Mouse (Mus musculus): ENCODE results near the gene Zfp385c. TPM values are rescaled to one million over a fixed set of nuclear protein-coding genes. Genes with fewer than 3 reads are reported as not detected.

Zfp385c gene
- total and polyA plus RNA-seq, 3 experiments, result 0.12 to 0.15 TPM; not detected in 1

GRCm38 (mm10) chr11:100609355-100609996, 82.8 kb downstream of the Zfp385c start:
- DNase-seq (ENCODE audit: low read depth, low spot score), result no peak
- no peak overlapping the region for H3K9ac ChIP-seq (ENCODE audit: control insufficient read depth, low read depth, low read length, poor library complexity, severe bottlenecking)
- H3K9me3 ChIP-seq (replicated peaks; ENCODE audit: insufficient read depth, low read length), result no peaks in the 10 kb centered on the region
- no peaks in the 10 kb centered on the region for H3K27me3 ChIP-seq (ENCODE audit: control insufficient read depth in 1 of 2, insufficient read depth in 2 of 2, low read length in 2 of 2)
- H3K79me2 ChIP-seq (ENCODE audit: control insufficient read depth, insufficient read depth, low read length, poor library complexity), result peaks cover 80% of the 10 kb centered on the region
- no peak overlapping the region for H3K4me3 ChIP-seq (ENCODE audit: control insufficient read depth in 1 of 2, insufficient read depth in 1 of 2, low read depth in 2 of 2, low read length in 2 of 2)
- no peaks in the 10 kb centered on the region; a peak in 1 of 4 replicates for H3K4me1 ChIP-seq (ENCODE audit: control insufficient read depth in 1 of 2, insufficient read depth in 2 of 2, low read length in 2 of 2)
- TF ChIP-seq UBTF (IDR thresholded peaks at IDR 0.05; ENCODE audit: borderline replicate concordance, insufficient read depth, low read depth, low read length) (no peak), MAZ (IDR thresholded peaks at IDR 0.05; ENCODE audit: low read depth, low read length) (no peak), MYB (IDR thresholded peaks at IDR 0.05; ENCODE audit: low read depth, low read length) (no peak), USF1 (IDR thresholded peaks at IDR 0.05; ENCODE audit: low read depth, low read length) (no peak), MAX (IDR thresholded peaks at IDR 0.05; ENCODE audit: low read length) (no peak), CHD1 (IDR thresholded peaks at IDR 0.05; ENCODE audit: low read depth, low read length) (no peak), ZC3H11A (IDR thresholded peaks at IDR 0.05; ENCODE audit: low read depth, low read length) (no peak), RAD21 (IDR thresholded peaks at IDR 0.05; ENCODE audit: low read depth, low read length) (no peak), GABPA (IDR thresholded peaks at IDR 0.05; ENCODE audit: low read depth, low read length) (no peak), USF2 (IDR thresholded peaks at IDR 0.05; ENCODE audit: borderline replicate concordance in 1 of 2, insufficient read depth in 1 of 2, low read depth in 1 of 2, low read length in 2 of 2) (no peak), GATA1 (IDR thresholded peaks at IDR 0.05; ENCODE audit: low read depth, low read length) (no peak), ZNF384 (IDR thresholded peaks at IDR 0.05; ENCODE audit: low read depth, low read length) (no peak), EP300 (IDR thresholded peaks at IDR 0.05; ENCODE audit: low read depth in 1 of 2, low read length in 2 of 2) (no peak)
- H3K27ac ChIP-seq (ENCODE audit: control insufficient read depth, low read depth, low read length), result no peak overlapping the region
- peaks cover 4 to 31% of the 10 kb centered on the region in 2 experiments for H3K36me3 ChIP-seq (ENCODE audit: control insufficient read depth in 1 of 2, insufficient read depth in 2 of 2, low read length in 2 of 2)

- no peak for DNase-seq (ENCODE audit: low read depth, low spot score)
- H3K27ac ChIP-seq (ENCODE audit: control insufficient read depth, low read depth, low read length), result no peak overlapping the region
- no peaks in the 10 kb centered on the region; a peak in 1 of 4 replicates for H3K4me1 ChIP-seq (ENCODE audit: control insufficient read depth in 1 of 2, insufficient read depth in 2 of 2, low read length in 2 of 2)
- H3K9ac ChIP-seq (ENCODE audit: control insufficient read depth, low read depth, low read length, poor library complexity, severe bottlenecking), result no peak overlapping the region
- TF ChIP-seq ETS1 (IDR thresholded peaks at IDR 0.05; ENCODE audit: low read depth, low read length), result no peak
- H3K27me3 ChIP-seq (ENCODE audit: control insufficient read depth in 1 of 2, insufficient read depth in 2 of 2, low read length in 2 of 2), result no peaks in the 10 kb centered on the region
- H3K36me3 ChIP-seq (ENCODE audit: control insufficient read depth in 1 of 2, insufficient read depth in 2 of 2, low read length in 2 of 2), result peaks cover 4 to 30% of the 10 kb centered on the region in 2 experiments
- H3K79me2 ChIP-seq (ENCODE audit: control insufficient read depth, insufficient read depth, low read length, poor library complexity), result peaks cover 81% of the 10 kb centered on the region
- H3K4me3 ChIP-seq (ENCODE audit: control insufficient read depth in 1 of 2, insufficient read depth in 1 of 2, low read depth in 2 of 2, low read length in 2 of 2), result no peak overlapping the region
- no peaks in the 10 kb centered on the region for H3K9me3 ChIP-seq (replicated peaks; ENCODE audit: insufficient read depth, low read length)
Observed at GRCm38 (mm10) chr11:100608796-100609195, 83.5 kb downstream of the Zfp385c start.

All from MEL (cell line).